Mouse (Mus musculus): ENCODE results near the gene Tubgcp5. TPM values are rescaled to one million over a fixed set of nuclear protein-coding genes. Genes with fewer than 3 reads are reported as not detected.
A peak's percentile ranks its signal among the peaks of the same experiment; 100 is the strongest.

The Tubgcp5 gene
- polyA plus RNA-seq, 1 experiment from 2014 or later = 39.5 TPM

- Histone ChIP-seq H3K27me3 (ENCODE audit: control insufficient read depth, insufficient read depth, low read length) (no peaks in the 10 kb centered on the region), H3K27ac (replicated peaks; ENCODE audit: low read depth, low read length) (no peak overlapping the region), H3K4me2 (ENCODE audit: low read length) (no peak overlapping the region), H3K9me3 (ENCODE audit: control insufficient read depth, low read length) (no peaks in the 10 kb centered on the region), H3K36me3 (ENCODE audit: control insufficient read depth, insufficient read depth, low read length) (no peaks in the 10 kb centered on the region), H3K4me1 (ENCODE audit: control insufficient read depth, insufficient read depth, low read length) (no peaks in the 10 kb centered on the region), H3K9ac (replicated peaks; ENCODE audit: low read length) (no peak overlapping the region), H3K4me3 (replicated peaks; ENCODE audit: low read depth, low read length) (no peak overlapping the region)
- no peak for DNase-seq
- WGBS = 93% methylated on average over 2 of the region's 2 CpGs
- ATAC-seq (ENCODE audit: low FRiP score, low TSS enrichment) = no peak
Measured at GRCm38 (mm10) chr7:55859518-55859872, 65.5 kb downstream of the Tubgcp5 start.

GRCm38 (mm10) chr7:55859956-55860355 is 66.0 kb downstream of the Tubgcp5 start:
- DNase-seq = no peak
- H3K4me3 ChIP-seq (replicated peaks; ENCODE audit: low read depth, low read length) = no peak overlapping the region
- no peak overlapping the region for H3K9ac ChIP-seq (replicated peaks; ENCODE audit: low read length)
- no peak overlapping the region for H3K27ac ChIP-seq (replicated peaks; ENCODE audit: low read depth, low read length)
- H3K36me3 ChIP-seq (ENCODE audit: control insufficient read depth, insufficient read depth, low read length) = no peaks in the 10 kb centered on the region
- no peaks in the 10 kb centered on the region for H3K27me3 ChIP-seq (ENCODE audit: control insufficient read depth, insufficient read depth, low read length)
- no peak for ATAC-seq (ENCODE audit: low FRiP score, low TSS enrichment)
- no peaks in the 10 kb centered on the region for H3K9me3 ChIP-seq (ENCODE audit: control insufficient read depth, low read length)
- no peak overlapping the region for H3K4me2 ChIP-seq (ENCODE audit: low read length)
- 91% methylated on average over 6 of the region's 6 CpGs for WGBS
- H3K4me1 ChIP-seq (ENCODE audit: control insufficient read depth, insufficient read depth, low read length) = no peaks in the 10 kb centered on the region

- Histone ChIP-seq H3K9me3 (ENCODE audit: control insufficient read depth, low read length) (no peaks in the 10 kb centered on the region), H3K4me2 (ENCODE audit: low read length) (no peak overlapping the region), H3K27ac (replicated peaks; ENCODE audit: low read depth, low read length) (no peak overlapping the region), H3K4me3 (replicated peaks; ENCODE audit: low read depth, low read length) (no peak overlapping the region), H3K36me3 (ENCODE audit: control insufficient read depth, insufficient read depth, low read length) (no peaks in the 10 kb centered on the region), H3K4me1 (ENCODE audit: control insufficient read depth, insufficient read depth, low read length) (0 out of 2 replicates have a peak, but pooled peaks cover 4% of the 10 kb centered on the region), H3K9ac (replicated peaks; ENCODE audit: low read length) (no peak overlapping the region), H3K27me3 (ENCODE audit: control insufficient read depth, insufficient read depth, low read length) (no peaks in the 10 kb centered on the region)
- no peak for DNase-seq
- WGBS = 96% methylated on average over 4 of the region's 4 CpGs
- no peak for ATAC-seq (ENCODE audit: low FRiP score, low TSS enrichment)
Measured at GRCm38 (mm10) chr7:55861175-55861574, 67.2 kb downstream of the Tubgcp5 start.

- DNase-seq (no peak), ATAC-seq (ENCODE audit: low FRiP score, low TSS enrichment) (no peak)
- no peaks in the 10 kb centered on the region for H3K9me3 ChIP-seq (ENCODE audit: control insufficient read depth, low read length)
- H3K4me2 ChIP-seq (ENCODE audit: low read length) = no peak overlapping the region
- H3K36me3 ChIP-seq (ENCODE audit: control insufficient read depth, insufficient read depth, low read length) = no peaks in the 10 kb centered on the region
- no peak overlapping the region for H3K9ac ChIP-seq (replicated peaks; ENCODE audit: low read length)
- 0 out of 2 replicates have a peak, but pooled peaks cover 4% of the 10 kb centered on the region for H3K4me1 ChIP-seq (ENCODE audit: control insufficient read depth, insufficient read depth, low read length)
- H3K4me3 ChIP-seq (replicated peaks; ENCODE audit: low read depth, low read length) = no peak overlapping the region
- no peaks in the 10 kb centered on the region for H3K27me3 ChIP-seq (ENCODE audit: control insufficient read depth, insufficient read depth, low read length)
- H3K27ac ChIP-seq (replicated peaks; ENCODE audit: low read depth, low read length) = no peak overlapping the region
Measured at GRCm38 (mm10) chr7:55865044-55865443, 71.1 kb downstream of the Tubgcp5 start.

GRCm38 (mm10) chr7:55865750-55866416 is 71.9 kb downstream of the Tubgcp5 start:
- no peak for DNase-seq
- no peaks in the 10 kb centered on the region for H3K9me3 ChIP-seq (ENCODE audit: control insufficient read depth, low read length)
- H3K4me2 ChIP-seq (ENCODE audit: low read length) = no peak overlapping the region
- no peaks in the 10 kb centered on the region for H3K27me3 ChIP-seq (ENCODE audit: control insufficient read depth, insufficient read depth, low read length)
- H3K27ac ChIP-seq (replicated peaks; ENCODE audit: low read depth, low read length) = no peak overlapping the region
- ATAC-seq (ENCODE audit: low FRiP score, low TSS enrichment) = no peak
- no peak overlapping the region for H3K4me3 ChIP-seq (replicated peaks; ENCODE audit: low read depth, low read length)
- H3K36me3 ChIP-seq (ENCODE audit: control insufficient read depth, insufficient read depth, low read length) = no peaks in the 10 kb centered on the region
- 84% methylated on average over 8 of the region's 8 CpGs for WGBS
- no peak overlapping the region for H3K9ac ChIP-seq (replicated peaks; ENCODE audit: low read length)
- 0 out of 2 replicates have a peak, but pooled peaks cover 4% of the 10 kb centered on the region for H3K4me1 ChIP-seq (ENCODE audit: control insufficient read depth, insufficient read depth, low read length)

GRCm38 (mm10) chr7:55868247-55868646 is 74.3 kb downstream of the Tubgcp5 start:
- Histone ChIP-seq H3K4me1 (ENCODE audit: control insufficient read depth, insufficient read depth, low read length) (0 out of 2 replicates have a peak, but pooled peaks cover 4% of the 10 kb centered on the region), H3K9ac (replicated peaks; ENCODE audit: low read length) (no peak overlapping the region), H3K9me3 (ENCODE audit: control insufficient read depth, low read length) (no peaks in the 10 kb centered on the region), H3K27ac (replicated peaks; ENCODE audit: low read depth, low read length) (no peak overlapping the region), H3K36me3 (ENCODE audit: control insufficient read depth, insufficient read depth, low read length) (peaks cover 5% of the 10 kb centered on the region), H3K27me3 (ENCODE audit: control insufficient read depth, insufficient read depth, low read length) (no peaks in the 10 kb centered on the region), H3K4me2 (ENCODE audit: low read length) (no peak overlapping the region), H3K4me3 (replicated peaks; ENCODE audit: low read depth, low read length) (no peak overlapping the region)
- ATAC-seq (ENCODE audit: low FRiP score, low TSS enrichment) = no peak
- WGBS = 82% methylated on average over 7 of the region's 7 CpGs
- DNase-seq = no peak

- 66% methylated on average over 3 of the region's 3 CpGs for WGBS
- Histone ChIP-seq H3K9me3 (ENCODE audit: control insufficient read depth, low read length) (no peaks in the 10 kb centered on the region), H3K27me3 (ENCODE audit: control insufficient read depth, insufficient read depth, low read length) (no peaks in the 10 kb centered on the region), H3K36me3 (ENCODE audit: control insufficient read depth, insufficient read depth, low read length) (peaks cover 15% of the 10 kb centered on the region), H3K9ac (replicated peaks; ENCODE audit: low read length) (no peak overlapping the region), H3K27ac (replicated peaks; ENCODE audit: low read depth, low read length) (no peak overlapping the region), H3K4me2 (ENCODE audit: low read length) (no peak overlapping the region), H3K4me3 (replicated peaks; ENCODE audit: low read depth, low read length) (no peak overlapping the region), H3K4me1 (ENCODE audit: control insufficient read depth, insufficient read depth, low read length) (0 out of 2 replicates have a peak, but pooled peaks cover 4% of the 10 kb centered on the region)
- ATAC-seq (ENCODE audit: low FRiP score, low TSS enrichment) (no peak), DNase-seq (no peak)
Measured at GRCm38 (mm10) chr7:55869220-55869619, 75.3 kb downstream of the Tubgcp5 start.

GRCm38 (mm10) chr7:55870340-55871020 is 76.5 kb downstream of the Tubgcp5 start:
- Histone ChIP-seq H3K4me2 (ENCODE audit: low read length) (no peak overlapping the region), H3K27me3 (ENCODE audit: control insufficient read depth, insufficient read depth, low read length) (no peaks in the 10 kb centered on the region), H3K36me3 (ENCODE audit: control insufficient read depth, insufficient read depth, low read length) (peaks cover 27% of the 10 kb centered on the region), H3K4me3 (replicated peaks; ENCODE audit: low read depth, low read length) (no peak overlapping the region), H3K4me1 (ENCODE audit: control insufficient read depth, insufficient read depth, low read length) (0 out of 2 replicates have a peak, but pooled peaks cover 4% of the 10 kb centered on the region), H3K9me3 (ENCODE audit: control insufficient read depth, low read length) (no peaks in the 10 kb centered on the region), H3K9ac (replicated peaks; ENCODE audit: low read length) (no peak overlapping the region), H3K27ac (replicated peaks; ENCODE audit: low read depth, low read length) (no peak overlapping the region)
- WGBS = 93% methylated on average over 6 of the region's 6 CpGs
- no peak for ATAC-seq (ENCODE audit: low FRiP score, low TSS enrichment)
- peak; percentile 15 for DNase-seq

GRCm38 (mm10) chr7:55871476-55871875 is 77.5 kb downstream of the Tubgcp5 start:
- H3K9me3 ChIP-seq (ENCODE audit: control insufficient read depth, low read length) = no peaks in the 10 kb centered on the region
- peaks cover 36% of the 10 kb centered on the region for H3K36me3 ChIP-seq (ENCODE audit: control insufficient read depth, insufficient read depth, low read length)
- H3K4me3 ChIP-seq (replicated peaks; ENCODE audit: low read depth, low read length) = no peak overlapping the region
- no peak overlapping the region for H3K27ac ChIP-seq (replicated peaks; ENCODE audit: low read depth, low read length)
- 60% methylated on average over 5 of the region's 5 CpGs for WGBS
- H3K4me2 ChIP-seq (ENCODE audit: low read length) = no peak overlapping the region
- ATAC-seq (ENCODE audit: low FRiP score, low TSS enrichment) (no peak), DNase-seq (no peak)
- H3K27me3 ChIP-seq (ENCODE audit: control insufficient read depth, insufficient read depth, low read length) = no peaks in the 10 kb centered on the region
- no peaks in the 10 kb centered on the region for H3K4me1 ChIP-seq (ENCODE audit: control insufficient read depth, insufficient read depth, low read length)
- no peak overlapping the region for H3K9ac ChIP-seq (replicated peaks; ENCODE audit: low read length)

All from midbrain, embryonic 14.5 days (tissue).